Mouse (Mus musculus): ENCODE results near the gene Smyd3. TPM values are rescaled to one million over a fixed set of nuclear protein-coding genes. Genes with fewer than 3 reads are reported as not detected.

Gene Smyd3
- polyA plus RNA-seq, 1 experiment from 2014 or later: 21.4 TPM

DNA sequence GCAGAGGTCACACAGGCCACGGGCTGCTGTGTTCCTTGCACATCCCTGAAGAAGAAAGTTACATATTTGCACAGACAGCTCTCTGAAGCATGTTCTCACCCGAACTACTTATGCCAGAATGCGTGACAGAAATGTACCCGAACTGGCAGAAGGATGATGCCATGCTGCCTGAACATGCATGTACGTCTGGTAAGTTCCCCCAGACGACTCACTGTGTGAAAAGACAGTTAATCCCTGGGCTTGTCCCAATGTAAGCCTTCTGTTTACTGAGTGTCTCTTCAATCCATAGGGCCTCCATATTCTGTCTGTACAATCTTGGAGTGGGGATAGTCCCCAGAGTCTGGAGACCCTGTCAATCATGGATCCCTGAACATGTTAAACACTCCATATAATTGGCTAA lies 231.1 kb downstream of the Smyd3 start:
- Histone ChIP-seq H3K36me3 (ENCODE audit: insufficient read depth, low read length) (no peaks in the 10 kb centered on the region), H3K4me2 (replicated peaks; ENCODE audit: low read depth, low read length) (no peak overlapping the region), H3K9ac (replicated peaks; ENCODE audit: low read length) (no peak overlapping the region), H3K4me3 (ENCODE audit: low read length) (no peak overlapping the region), H3K9me3 (ENCODE audit: low read length) (peaks cover 2% of the 10 kb centered on the region; the same call in 1 of the 2 replicates), H3K4me1 (ENCODE audit: insufficient read depth, low read length) (peaks cover 4% of the 10 kb centered on the region; the same call in 1 of the 2 replicates), H3K27ac (ENCODE audit: low read length) (no peak overlapping the region), H3K27me3 (ENCODE audit: insufficient read depth, low read length) (no peaks in the 10 kb centered on the region)
- WGBS: 87% methylated on average over 6 of the region's 6 CpGs
- no peak for ATAC-seq (ENCODE audit: low FRiP score, low TSS enrichment)

DNA sequence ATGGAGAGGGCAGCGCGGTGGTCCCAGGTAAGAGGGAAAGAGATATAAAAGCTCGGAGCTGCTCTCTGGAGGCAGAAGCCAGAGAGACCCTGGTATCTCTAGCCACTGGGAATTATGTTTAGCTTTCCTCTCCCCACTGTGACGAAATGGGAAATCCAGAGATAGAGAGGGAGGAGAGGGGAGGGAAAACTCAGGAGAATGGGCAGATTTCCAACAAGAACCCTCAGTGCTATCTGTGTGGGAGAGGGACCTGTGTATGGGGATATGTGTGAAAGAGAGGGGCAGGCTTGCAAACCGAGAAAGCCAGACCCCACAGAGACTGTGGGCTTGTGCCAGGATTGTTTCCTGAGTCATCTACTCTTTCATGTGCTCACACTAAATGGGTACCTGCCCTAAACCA lies 235.0 kb downstream of the Smyd3 start:
- Histone ChIP-seq H3K4me2 (replicated peaks; ENCODE audit: low read depth, low read length) (no peak overlapping the region), H3K9me3 (ENCODE audit: low read length) (no peaks in the 10 kb centered on the region), H3K27ac (ENCODE audit: low read length) (no peak overlapping the region), H3K27me3 (ENCODE audit: insufficient read depth, low read length) (no peaks in the 10 kb centered on the region), H3K4me1 (ENCODE audit: insufficient read depth, low read length) (peaks cover 4% of the 10 kb centered on the region; the same call in 1 of the 2 replicates), H3K9ac (replicated peaks; ENCODE audit: low read length) (no peak overlapping the region), H3K4me3 (ENCODE audit: low read length) (no peak overlapping the region), H3K36me3 (ENCODE audit: insufficient read depth, low read length) (no peaks in the 10 kb centered on the region)
- 82% methylated on average over 5 of the region's 5 CpGs for WGBS
- no peak for ATAC-seq (ENCODE audit: low FRiP score, low TSS enrichment)

DNA sequence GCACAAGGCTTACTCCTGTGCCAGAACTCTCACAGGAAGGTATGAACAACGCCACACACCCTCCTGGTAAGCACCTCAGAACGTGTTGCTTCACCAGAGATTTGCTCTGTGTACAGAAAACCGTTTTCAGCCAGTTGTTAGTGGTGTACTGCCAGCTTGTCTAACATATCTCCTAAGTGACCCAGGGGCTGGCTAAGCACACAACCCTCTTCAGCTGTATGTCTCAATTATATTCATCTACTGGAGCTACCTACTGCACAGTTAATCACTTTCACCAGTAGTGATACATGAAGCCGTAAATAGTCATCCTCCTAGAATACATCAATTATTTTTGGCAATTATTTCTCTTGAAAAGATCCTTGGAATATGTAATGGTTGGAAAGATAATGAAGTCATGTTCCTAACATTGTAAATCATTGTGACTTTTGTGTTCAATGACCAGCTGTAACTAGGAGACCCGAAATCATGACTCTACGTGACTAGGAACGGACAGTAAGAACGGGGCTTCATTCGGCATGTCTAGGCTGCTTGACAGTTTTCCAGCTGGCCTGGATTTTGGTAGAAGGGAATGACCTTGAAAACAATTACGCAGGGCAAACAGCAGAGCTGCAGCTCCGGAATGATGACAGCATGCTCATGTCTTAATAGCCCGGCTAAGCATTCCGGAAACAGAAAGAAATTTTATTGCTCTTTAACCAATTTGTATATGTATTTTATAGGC lies 236.3 kb downstream of the Smyd3 start:
- Histone ChIP-seq H3K9me3 (ENCODE audit: low read length) (no peaks in the 10 kb centered on the region), H3K4me3 (ENCODE audit: low read length) (no peak overlapping the region), H3K27ac (ENCODE audit: low read length) (0 out of 2 replicates have a peak overlapping the region, but pooled peaks have one; percentile 8), H3K36me3 (ENCODE audit: insufficient read depth, low read length) (no peaks in the 10 kb centered on the region), H3K27me3 (ENCODE audit: insufficient read depth, low read length) (no peaks in the 10 kb centered on the region), H3K4me2 (replicated peaks; ENCODE audit: low read depth, low read length) (no peak overlapping the region), H3K9ac (replicated peaks; ENCODE audit: low read length) (no peak overlapping the region), H3K4me1 (ENCODE audit: insufficient read depth, low read length) (peaks cover 4% of the 10 kb centered on the region; the same call in 1 of the 2 replicates)
- ATAC-seq (ENCODE audit: low FRiP score, low TSS enrichment): peak; percentile 73
- 64% methylated on average over 13 of the region's 13 CpGs for WGBS

DNA sequence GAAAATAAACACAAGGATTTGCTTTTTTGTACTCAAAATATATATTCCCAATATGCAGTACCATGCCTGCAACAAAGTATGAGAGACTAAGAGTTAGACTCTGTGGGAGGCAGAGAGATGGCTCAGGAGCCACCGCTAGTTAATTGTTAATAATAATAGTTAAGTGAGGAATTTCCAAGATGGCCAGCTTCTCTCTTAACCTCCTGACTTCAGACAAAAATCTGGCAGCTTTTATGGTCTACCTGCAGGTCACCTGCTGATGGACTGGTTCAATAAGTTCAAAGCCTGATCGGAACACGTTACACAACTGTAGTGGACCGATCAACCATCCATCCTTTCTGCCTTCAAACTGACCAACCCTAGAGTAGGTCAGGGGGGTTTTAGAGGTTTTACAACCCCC lies 238.7 kb downstream of the Smyd3 start:
- H3K27ac ChIP-seq (ENCODE audit: low read length): 0 out of 2 replicates have a peak overlapping the region, but pooled peaks have one; percentile 37
- ATAC-seq (ENCODE audit: low FRiP score, low TSS enrichment): no peak
- WGBS: 87% methylated on average over 4 of the region's 4 CpGs

DNA sequence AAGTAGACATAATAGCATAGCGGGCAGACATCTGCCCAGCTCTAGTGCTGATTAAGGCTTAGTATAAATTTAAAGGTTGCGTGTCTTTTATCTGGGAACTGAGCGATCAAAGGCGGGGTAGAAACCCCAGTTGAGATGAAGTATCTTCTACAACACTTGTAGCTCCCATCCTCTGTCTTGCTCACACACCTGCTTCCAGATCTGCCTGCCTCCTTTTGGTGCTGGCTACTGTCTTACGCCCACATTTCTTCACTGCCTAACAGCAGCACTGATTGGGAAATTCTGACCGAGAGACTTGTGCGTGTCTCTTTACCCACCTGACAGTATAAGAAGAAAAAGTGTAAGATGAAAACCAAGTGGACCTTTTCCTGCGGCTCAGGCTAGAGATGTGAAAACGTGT lies 240.5 kb downstream of the Smyd3 start:
- Histone ChIP-seq H3K9ac (replicated peaks; ENCODE audit: low read length) (no peak overlapping the region), H3K4me2 (replicated peaks; ENCODE audit: low read depth, low read length) (no peak overlapping the region), H3K36me3 (ENCODE audit: insufficient read depth, low read length) (no peaks in the 10 kb centered on the region), H3K9me3 (ENCODE audit: low read length) (no peaks in the 10 kb centered on the region), H3K4me1 (ENCODE audit: insufficient read depth, low read length) (peaks cover 1% of the 10 kb centered on the region; the same call in 1 of the 2 replicates), H3K27me3 (ENCODE audit: insufficient read depth, low read length) (no peaks in the 10 kb centered on the region), H3K4me3 (ENCODE audit: low read length) (no peak overlapping the region), H3K27ac (ENCODE audit: low read length) (no peak overlapping the region)
- WGBS: 93% methylated on average over 9 of the region's 9 CpGs
- no peak for ATAC-seq (ENCODE audit: low FRiP score, low TSS enrichment)

More for the DNA sequence above, 238.7 kb downstream of the Smyd3 start:
- Histone ChIP-seq H3K4me1 (ENCODE audit: insufficient read depth, low read length) (peaks cover 4% of the 10 kb centered on the region; the same call in 1 of the 2 replicates), H3K27me3 (ENCODE audit: insufficient read depth, low read length) (no peaks in the 10 kb centered on the region), H3K9ac (replicated peaks; ENCODE audit: low read length) (no peak overlapping the region), H3K4me3 (ENCODE audit: low read length) (no peak overlapping the region), H3K36me3 (ENCODE audit: insufficient read depth, low read length) (no peaks in the 10 kb centered on the region), H3K4me2 (replicated peaks; ENCODE audit: low read depth, low read length) (no peak overlapping the region), H3K9me3 (ENCODE audit: low read length) (no peaks in the 10 kb centered on the region)

DNA sequence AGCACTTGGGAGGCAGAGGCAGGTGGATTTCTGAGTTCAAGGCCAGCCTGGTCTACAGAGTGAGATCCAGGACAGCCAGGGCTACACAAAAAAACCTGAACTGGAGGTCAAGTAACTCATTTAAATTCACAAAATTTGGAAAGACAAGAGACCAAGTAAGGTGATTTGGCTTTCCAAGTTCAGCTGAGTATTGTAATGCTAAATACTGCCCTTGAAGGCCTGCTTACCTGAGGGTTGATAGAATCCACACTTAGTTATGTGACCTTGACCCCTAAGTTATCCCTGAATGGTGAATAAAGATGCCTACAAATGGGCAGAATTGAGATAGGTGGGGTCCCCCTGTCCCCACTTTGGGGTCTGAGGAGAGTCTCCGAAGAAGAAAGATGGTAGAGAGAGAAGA lies 241.0 kb downstream of the Smyd3 start:
- no peaks in the 10 kb centered on the region for H3K4me1 ChIP-seq (ENCODE audit: insufficient read depth, low read length)
- ATAC-seq (ENCODE audit: low FRiP score, low TSS enrichment): no peak
- H3K4me2 ChIP-seq (replicated peaks; ENCODE audit: low read depth, low read length): no peak overlapping the region
- H3K4me3 ChIP-seq (ENCODE audit: low read length): no peak overlapping the region
- no peak overlapping the region for H3K27ac ChIP-seq (ENCODE audit: low read length)
- no peaks in the 10 kb centered on the region for H3K9me3 ChIP-seq (ENCODE audit: low read length)
- WGBS: 89% methylated on average over 1 of the region's 1 CpGs
- no peaks in the 10 kb centered on the region for H3K27me3 ChIP-seq (ENCODE audit: insufficient read depth, low read length)
- no peak overlapping the region for H3K9ac ChIP-seq (replicated peaks; ENCODE audit: low read length)
- H3K36me3 ChIP-seq (ENCODE audit: insufficient read depth, low read length): no peaks in the 10 kb centered on the region

DNA sequence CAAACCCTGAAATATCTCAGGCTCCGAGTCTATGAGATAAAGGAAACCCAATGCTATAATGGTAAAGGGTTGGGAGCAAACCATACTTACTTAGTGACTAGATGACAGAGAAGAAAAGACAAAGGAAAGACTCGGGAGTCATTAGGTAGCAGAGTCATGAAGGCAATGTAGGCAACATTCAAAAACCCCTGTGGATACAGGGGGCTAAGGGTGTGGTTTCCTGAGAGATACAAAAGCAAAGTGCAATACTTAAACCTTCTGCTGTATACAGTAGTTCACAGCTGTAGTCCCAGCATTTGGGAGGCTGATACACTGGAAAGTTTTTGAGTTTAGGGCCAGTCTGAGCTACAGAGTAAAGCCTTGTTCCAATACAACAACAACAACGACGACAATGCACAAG lies 244.9 kb downstream of the Smyd3 start:
- no peaks in the 10 kb centered on the region for H3K27me3 ChIP-seq (ENCODE audit: insufficient read depth, low read length)
- no peak overlapping the region for H3K4me3 ChIP-seq (ENCODE audit: low read length)
- 0 out of 2 replicates have a peak, but pooled peaks cover 3% of the 10 kb centered on the region for H3K36me3 ChIP-seq (ENCODE audit: insufficient read depth, low read length)
- H3K9ac ChIP-seq (replicated peaks; ENCODE audit: low read length): no peak overlapping the region
- H3K4me1 ChIP-seq (ENCODE audit: insufficient read depth, low read length): no peaks in the 10 kb centered on the region
- ATAC-seq (ENCODE audit: low FRiP score, low TSS enrichment): no peak
- H3K4me2 ChIP-seq (replicated peaks; ENCODE audit: low read depth, low read length): no peak overlapping the region
- H3K27ac ChIP-seq (ENCODE audit: low read length): no peak overlapping the region
- H3K9me3 ChIP-seq (ENCODE audit: low read length): peaks cover 18% of the 10 kb centered on the region
- WGBS: 86% methylated on average over 4 of the region's 4 CpGs

DNA sequence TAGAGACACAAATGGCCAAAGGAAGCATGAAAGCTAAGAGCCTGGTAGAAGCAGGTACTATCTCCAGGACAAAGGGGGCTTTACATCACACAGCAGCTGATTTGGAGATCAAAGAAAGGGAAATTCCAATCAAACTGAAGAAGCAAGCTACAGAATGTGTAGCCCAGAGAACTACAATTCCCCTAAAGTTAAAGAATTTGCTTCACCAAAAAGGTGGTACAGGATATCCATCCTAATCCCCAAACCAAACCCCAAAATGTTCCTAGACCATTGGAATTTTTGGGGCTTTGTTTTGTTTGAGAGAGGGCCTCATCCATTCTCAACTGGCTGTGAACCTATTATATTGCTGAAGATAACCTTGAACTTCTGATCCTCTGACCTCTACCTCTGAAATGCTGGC lies 245.5 kb downstream of the Smyd3 start:
- no peak overlapping the region for H3K4me2 ChIP-seq (replicated peaks; ENCODE audit: low read depth, low read length)
- no peak for ATAC-seq (ENCODE audit: low FRiP score, low TSS enrichment)

DNA sequence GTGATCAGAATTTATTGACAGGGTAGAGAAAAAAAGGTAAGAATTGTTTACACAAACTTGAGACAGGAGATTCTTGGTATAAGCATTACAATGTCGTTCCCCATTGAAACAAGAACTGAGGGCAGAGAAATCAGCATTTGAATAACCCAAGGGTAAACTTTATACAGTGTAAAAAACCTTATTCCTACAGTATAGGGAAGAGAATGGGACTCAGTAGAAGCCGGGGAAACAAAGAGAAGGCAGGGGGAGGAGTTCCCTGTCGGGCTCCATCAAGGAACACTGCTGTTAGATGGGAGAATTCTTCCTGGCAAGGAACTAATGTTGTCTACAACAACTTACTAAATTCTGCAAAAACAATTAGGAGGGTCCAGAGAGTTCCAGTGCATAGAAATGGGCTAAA lies 250.9 kb downstream of the Smyd3 start:
- Histone ChIP-seq H3K36me3 (ENCODE audit: insufficient read depth, low read length) (0 out of 2 replicates have a peak, but pooled peaks cover 3% of the 10 kb centered on the region), H3K27me3 (ENCODE audit: insufficient read depth, low read length) (no peaks in the 10 kb centered on the region), H3K4me1 (ENCODE audit: insufficient read depth, low read length) (no peaks in the 10 kb centered on the region), H3K4me2 (replicated peaks; ENCODE audit: low read depth, low read length) (no peak overlapping the region), H3K9ac (replicated peaks; ENCODE audit: low read length) (no peak overlapping the region), H3K27ac (ENCODE audit: low read length) (no peak overlapping the region), H3K4me3 (ENCODE audit: low read length) (no peak overlapping the region), H3K9me3 (ENCODE audit: low read length) (peaks cover 23% of the 10 kb centered on the region)
- WGBS: 82% methylated on average over 3 of the region's 3 CpGs
- no peak for ATAC-seq (ENCODE audit: low FRiP score, low TSS enrichment)

More for the DNA sequence above, 245.5 kb downstream of the Smyd3 start:
- no peak overlapping the region for H3K27ac ChIP-seq (ENCODE audit: low read length)
- no peaks in the 10 kb centered on the region for H3K27me3 ChIP-seq (ENCODE audit: insufficient read depth, low read length)
- H3K36me3 ChIP-seq (ENCODE audit: insufficient read depth, low read length): 0 out of 2 replicates have a peak, but pooled peaks cover 3% of the 10 kb centered on the region
- no peaks in the 10 kb centered on the region for H3K4me1 ChIP-seq (ENCODE audit: insufficient read depth, low read length)
- no peak overlapping the region for H3K9ac ChIP-seq (replicated peaks; ENCODE audit: low read length)
- H3K4me3 ChIP-seq (ENCODE audit: low read length): no peak overlapping the region
- peaks cover 23% of the 10 kb centered on the region for H3K9me3 ChIP-seq (ENCODE audit: low read length)

DNA sequence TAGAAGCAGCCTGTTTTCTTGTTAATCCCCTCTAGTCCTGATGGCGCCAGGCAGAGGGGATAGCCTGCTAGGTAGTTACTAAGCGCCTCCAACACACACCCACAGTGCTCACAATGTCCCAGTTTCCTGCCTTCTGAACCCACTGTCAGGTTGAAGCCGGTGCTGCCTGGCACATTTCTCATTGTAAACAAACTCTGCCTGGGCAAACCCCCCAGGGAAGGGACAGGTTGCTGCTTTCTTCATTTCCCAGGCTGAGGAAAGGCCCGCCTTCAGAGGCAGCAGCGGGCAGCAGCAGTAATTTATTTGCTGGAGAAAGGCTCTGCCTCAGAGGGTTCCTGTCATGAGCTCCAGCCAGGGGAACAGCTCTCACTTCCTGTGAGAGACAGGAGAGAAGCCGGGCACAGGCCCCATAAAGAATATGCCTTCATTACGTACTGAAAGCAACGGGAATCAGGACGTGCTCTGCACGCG lies 256.3 kb downstream of the Smyd3 start:
- WGBS: 34% methylated on average over 11 of the region's 11 CpGs
- H3K9ac ChIP-seq (replicated peaks; ENCODE audit: low read length): no peak overlapping the region
- H3K9me3 ChIP-seq (ENCODE audit: low read length): 0 out of 2 replicates have a peak, but pooled peaks cover 6% of the 10 kb centered on the region
- H3K4me2 ChIP-seq (replicated peaks; ENCODE audit: low read depth, low read length): no peak overlapping the region
- ATAC-seq (ENCODE audit: low FRiP score, low TSS enrichment): peak; percentile 39; the same call in 1 of the 2 replicates
- H3K27me3 ChIP-seq (ENCODE audit: insufficient read depth, low read length): no peaks in the 10 kb centered on the region
- H3K4me1 ChIP-seq (ENCODE audit: insufficient read depth, low read length): peaks cover 6% of the 10 kb centered on the region
- H3K4me3 ChIP-seq (ENCODE audit: low read length): no peak overlapping the region
- H3K27ac ChIP-seq (ENCODE audit: low read length): no peak overlapping the region
- H3K36me3 ChIP-seq (ENCODE audit: insufficient read depth, low read length): no peaks in the 10 kb centered on the region

Data from kidney, embryonic 16.5 days (tissue).